In the genomic region with DNA sequence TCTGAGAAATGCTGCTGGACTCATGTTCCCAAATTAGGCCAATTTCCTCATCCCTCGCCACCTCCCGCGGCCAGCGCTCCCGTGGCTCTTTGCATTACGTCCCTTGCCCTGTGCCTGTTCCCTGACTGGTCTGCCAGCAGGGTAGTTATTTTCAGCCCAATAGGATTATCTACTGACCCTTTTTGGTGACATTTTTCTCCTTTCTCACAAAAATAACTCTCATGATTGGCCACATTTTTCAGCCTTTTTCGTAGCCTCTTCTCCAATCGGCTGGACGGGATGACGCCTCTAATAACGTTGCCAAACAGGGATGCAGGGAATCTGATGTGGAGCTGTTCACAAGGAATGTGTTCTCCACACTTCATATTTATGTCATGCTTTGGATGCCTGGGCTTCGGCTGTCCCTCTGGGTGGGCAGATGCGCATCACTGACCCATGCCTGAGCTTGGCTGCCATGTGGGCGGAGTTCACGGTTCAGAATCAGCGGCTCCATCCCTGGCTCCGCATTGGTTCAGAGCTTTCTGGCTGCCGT, we compare ENCODE assay signal across 8 mouse cellular contexts. TPM values are rescaled to one million over a fixed set of nuclear protein-coding genes. Genes with fewer than 3 reads are reported as not detected.
DNase-seq lines count a peak whose midpoint lies in the region; ATAC-seq and TF ChIP-seq lines count a peak whose summit lies in the region.

No protein-coding gene starts in this region.

- H3K9ac ChIP-seq in heart, adult 2 months (ENCODE audit: low read depth, low read length), result 0 out of 2 replicates have a peak overlapping the region, but pooled peaks have one; percentile 0
- H3K9ac ChIP-seq in midbrain, postnatal 0 days (replicated peaks; ENCODE audit: low read length, poor library complexity, severe bottlenecking), result no peak overlapping the region

- no peak for TF ChIP-seq POLR2A in spleen, adult 2 months (IDR thresholded peaks at IDR 0.05; ENCODE audit: low read depth, low read length)
- TF ChIP-seq POLR2A in heart, adult 2 months (IDR thresholded peaks at IDR 0.05; ENCODE audit: insufficient read depth, low read depth, low read length), result no peak

- no peak for DNase-seq in spleen, adult 2 months (ENCODE audit: low read depth in 1 of 2, low spot score in 2 of 2)
- no peak for DNase-seq in spleen, postnatal 14 days (ENCODE audit: low spot score in 2 of 2)
- peak; percentile 60 to 75 for DNase-seq in heart, adult 2 months
- peak; percentile 55 for DNase-seq in kidney, postnatal 36 days
- DNase-seq in midbrain, postnatal 0 days (ENCODE audit: low spot score), result no peak
- no peak for DNase-seq in ovary, postnatal 10 days (ENCODE audit: low spot score)
- DNase-seq in left cerebral cortex, adult 8-10 months (ENCODE audit: low spot score in 2 of 2), result no peak

- no peak overlapping the region for H3K4me3 ChIP-seq in spleen, adult 2 months (ENCODE audit: extremely low read depth, insufficient read depth, insufficient read length)
- H3K4me3 ChIP-seq in heart, adult 2 months, result peak overlapping the region; percentile 23
- 0 out of 2 replicates have a peak overlapping the region, but pooled peaks have one; percentile 9 for H3K4me3 ChIP-seq in midbrain, postnatal 0 days (ENCODE audit: low read depth, low read length)

- no peaks in the 10 kb centered on the region for H3K36me3 ChIP-seq in spleen, adult 2 months (ENCODE audit: control insufficient read depth, insufficient read depth, low read length)
- peaks cover 5% of the 10 kb centered on the region; the same call in 1 of the 2 replicates for H3K36me3 ChIP-seq in heart, adult 2 months (ENCODE audit: control insufficient read depth, insufficient read depth, low read length)
- H3K36me3 ChIP-seq in midbrain, postnatal 0 days (ENCODE audit: insufficient read depth, low read length), result peaks cover 4% of the 10 kb centered on the region

- TF ChIP-seq EP300 in heart, adult 2 months (IDR thresholded peaks at IDR 0.05; ENCODE audit: insufficient read depth, low read depth, low read length), result 0 out of 2 replicates have a peak, but pooled peaks have one; percentile 4

- H3K4me2 ChIP-seq in midbrain, postnatal 0 days (ENCODE audit: low read depth, low read length, poor library complexity, severe bottlenecking), result peak overlapping the region; percentile 29

- intact Hi-C loops in heart, adult 2 months (cut with DNase I), result no loop called here

- H3K79me2 ChIP-seq in heart, adult 2 months (replicated peaks; ENCODE audit: control insufficient read depth, insufficient read depth, low read length), result no peaks in the 10 kb centered on the region

- no peaks in the 10 kb centered on the region for H3K4me1 ChIP-seq in spleen, adult 2 months (ENCODE audit: control insufficient read depth, insufficient read depth, insufficient read length)
- H3K4me1 ChIP-seq in heart, adult 2 months (ENCODE audit: control insufficient read depth, insufficient read depth, low read length), result peaks cover 15% of the 10 kb centered on the region
- peaks cover 3% of the 10 kb centered on the region; the same call in 1 of the 2 replicates for H3K4me1 ChIP-seq in midbrain, postnatal 0 days (ENCODE audit: insufficient read depth, low read length)

- no peaks in the 10 kb centered on the region for H3K27me3 ChIP-seq in spleen, adult 2 months (ENCODE audit: control insufficient read depth, insufficient read depth, low read length)
- H3K27me3 ChIP-seq in heart, adult 2 months (ENCODE audit: control insufficient read depth, insufficient read depth, low read length), result no peaks in the 10 kb centered on the region
- H3K27me3 ChIP-seq in midbrain, postnatal 0 days (ENCODE audit: insufficient read depth, low read length), result no peaks in the 10 kb centered on the region

- TF ChIP-seq CTCF in spleen, adult 2 months (IDR thresholded peaks at IDR 0.05; ENCODE audit: extremely low read depth, insufficient read depth, insufficient read length, insufficient replicate concordance), result no peak
- 0 out of 2 replicates have a peak, but pooled peaks have one; percentile 15 for TF ChIP-seq CTCF in heart, adult 2 months (IDR thresholded peaks at IDR 0.05)
- no peak for TF ChIP-seq CTCF in midbrain, postnatal 0 days (IDR thresholded peaks at IDR 0.05)

- H3K9me3 ChIP-seq in midbrain, postnatal 0 days (ENCODE audit: low read length), result no peaks in the 10 kb centered on the region

- ATAC-seq in midbrain, postnatal 0 days (ENCODE audit: low FRiP score), result peak; percentile 62; the same call in 1 of the 2 replicates
- ATAC-seq in CD4-positive, CD25-positive, alpha-beta regulatory T cell, adult 4 months, result no peak

- 0 out of 2 replicates have a peak overlapping the region, but pooled peaks have one; percentile 13 for H3K27ac ChIP-seq in spleen, adult 2 months (ENCODE audit: insufficient read depth, low read length)
- H3K27ac ChIP-seq in heart, adult 2 months, result peak overlapping the region; percentile 78
- H3K27ac ChIP-seq in midbrain, postnatal 0 days (ENCODE audit: low read depth, low read length), result no peak overlapping the region

- WGBS in spleen, adult 2 months, result 74% methylated on average over 18 of the region's 18 CpGs
- 40% methylated on average over 18 of the region's 18 CpGs for WGBS in heart, adult 2 months
- WGBS in midbrain, postnatal 0 days, result 22% methylated on average over 18 of the region's 18 CpGs

RNA-seq across cellular contexts. Expression of a gene that starts 9.3 kb away (rescaled TPM):
- polyA plus RNA-seq in spleen, adult 2 months (2012; rRNA removed), result 2.6 and 4.0 TPM in 2 replicates
- 10 to 100 TPM; 21.6 to 26.1 TPM for total RNA-seq in heart, adult 2 months (2021)
- polyA plus RNA-seq in heart, adult 2 months (2012; rRNA removed), result 31.9 and 39.2 TPM in 2 replicates
- total RNA-seq in midbrain, postnatal 0 days (2014; rRNA removed), result 11.9 and 13.7 TPM in 2 replicates
- polyA plus RNA-seq in midbrain, postnatal 0 days (2015; fragmentation: Nextera tagmentation; extraction: Ambion mirVana), result 29.7 and 30.0 TPM in 2 replicates
- 1 to 10 TPM; 4.0 to 4.7 TPM for polyA plus RNA-seq in CD4-positive, CD25-positive, alpha-beta regulatory T cell, adult 4 months (2017; shearing (Covaris generic))
- total RNA-seq in left cerebral cortex, adult 8-10 months (2022), result 10 to 100 TPM; 13.8 to 16.1 (median 15.1) TPM

RNA-seq across cellular contexts. Expression of a gene that starts 12.8 kb away (rescaled TPM):
- 2.8 and 3.2 TPM in 2 replicates for polyA plus RNA-seq in spleen, adult 2 months (2012; rRNA removed)
- 10 to 100 TPM; 15.2 to 15.4 TPM for total RNA-seq in heart, adult 2 months (2021)
- polyA plus RNA-seq in heart, adult 2 months (2012; rRNA removed), result 14.8 and 18.6 TPM in 2 replicates
- 3.3 and 3.6 TPM in 2 replicates for total RNA-seq in midbrain, postnatal 0 days (2014; rRNA removed)
- polyA plus RNA-seq in midbrain, postnatal 0 days (2015; fragmentation: Nextera tagmentation; extraction: Ambion mirVana), result 3.7 and 4.4 TPM in 2 replicates
- under 1 TPM; 0.52 TPM for polyA plus RNA-seq in CD4-positive, CD25-positive, alpha-beta regulatory T cell, adult 4 months (2017; shearing (Covaris generic))
- 10 to 100 TPM; 13.9 to 14.8 (median 14.2) TPM for total RNA-seq in left cerebral cortex, adult 8-10 months (2022)

Comparison
In these comparisons a context has a peak if more than half of its experiments do, and no peak if none do; other contexts are left out.
1. DNase-seq: peak in heart, adult 2 months (2 of 2) and kidney, postnatal 36 days (2 of 2); none in spleen, adult 2 months (0 of 2), spleen, postnatal 14 days (0 of 2), midbrain, postnatal 0 days (single experiment), ovary, postnatal 10 days (single experiment) and left cerebral cortex, adult 8-10 months (0 of 2).